Mouse (Mus musculus) sigmoid colon, adult 10 weeks (tissue): Measurements from ENCODE around the gene Gm4131. TPM values are rescaled to one million over a fixed set of nuclear protein-coding genes. Genes with fewer than 3 reads are reported as not detected.

Experiments
- polyA plus RNA-seq: library from polyadenylated mRNA; stranded (reverse); fragments of 350-450 nt; fragmentation: Illumina TruSeq; extraction: RNeasy Lipid Tissue Mini Kit (QIAGEN cat#74804); gene quantifications from one replicate; pipeline ENCODE4 v1.2.3, GENCODE M21; 2014; ENCODE audit warnings: low read depth, low replicate concordance

The Gm4131 gene
- polyA plus RNA-seq = not detected

GRCm38 (mm10) chr14:62566821-62567220 is at the start of gene Gm4131:
Gene Gm4131, minus strand, starts transcription at chr14:62566921.

GRCm38 (mm10) chr14:62555309-62555829 is 11.4 kb downstream of the Gm4131 start, which contains the start of gene Fam124a:
Gene Fam124a, plus strand, starts transcription at chr14:62555737.

GRCm38 (mm10) chr14:62456239-62456747 is 110.4 kb downstream of the Gm4131 start, which contains the start of gene Gucy1b2:
Gene Gucy1b2, minus strand, starts transcription at chr14:62456289.

Other genes with a start within 250 kb of the Gm4131 start
- gene Gucy1b2, start 110.6 kb downstream of the Gm4131 start, polyA plus RNA-seq = not detected
- gene Fam124a, start 11.2 kb downstream of the Gm4131 start, polyA plus RNA-seq = 9.8 TPM
- gene Serpine3, start 96.7 kb upstream of the Gm4131 start, polyA plus RNA-seq = not detected
- gene Ints6, start 194.2 kb upstream of the Gm4131 start, polyA plus RNA-seq = 72.4 TPM